Mouse (Mus musculus): ENCODE data around the gene Cox15. TPM values are rescaled to one million over a fixed set of nuclear protein-coding genes. Genes with fewer than 3 reads are reported as not detected.

Cox15 gene
- total and polyA plus RNA-seq, 3 experiments: 22.5 to 27.0 (median 25.0) TPM

GRCm38 (mm10) chr19:43745740-43746139, 7.1 kb downstream of the Cox15 start:
- Histone ChIP-seq H3K79me2 (replicated peaks; ENCODE audit: control insufficient read depth, insufficient read depth, low read length) (no peaks in the 10 kb centered on the region), H3K4me1 (ENCODE audit: control insufficient read depth, insufficient read depth, low read length) (no peaks in the 10 kb centered on the region), H3K4me3 (no peak overlapping the region), H3K9ac (ENCODE audit: low read depth, low read length) (no peak overlapping the region), H3K36me3 (ENCODE audit: control insufficient read depth, insufficient read depth, low read length) (peaks cover 5% of the 10 kb centered on the region; the same call in 1 of the 2 replicates), H3K27ac (no peak overlapping the region), H3K27me3 (ENCODE audit: control insufficient read depth, insufficient read depth, low read length) (no peaks in the 10 kb centered on the region)
- 59% methylated on average over 3 of the region's 3 CpGs for WGBS
- no peak for DNase-seq
- intact Hi-C loops (cut with DNase I): no loop called here
- TF ChIP-seq POLR2A (IDR thresholded peaks at IDR 0.05; ENCODE audit: insufficient read depth, low read depth, low read length) (no peak), EP300 (IDR thresholded peaks at IDR 0.05; ENCODE audit: insufficient read depth, low read depth, low read length) (no peak), CTCF (IDR thresholded peaks at IDR 0.05) (no peak)

DNA sequence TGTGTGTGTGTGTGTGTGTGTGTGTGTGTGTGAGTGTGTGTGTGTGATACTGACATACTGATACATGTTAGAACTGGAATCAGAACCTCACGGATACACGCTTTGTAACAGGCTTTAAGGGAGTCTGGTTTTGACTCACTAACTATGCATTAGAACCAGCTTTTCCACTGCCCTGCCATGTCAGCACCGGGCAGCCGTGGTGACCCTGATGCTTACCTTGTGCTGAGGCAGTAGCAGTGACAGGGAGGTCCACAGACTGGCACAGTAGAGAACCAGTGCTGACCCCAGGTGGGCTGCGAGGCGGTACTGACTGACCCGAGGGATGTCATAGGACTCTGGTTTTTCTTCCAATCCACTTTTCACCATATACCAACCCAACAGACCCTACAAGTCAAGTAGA, 9.4 kb downstream of the Cox15 start:
- Histone ChIP-seq H3K36me3 (ENCODE audit: control insufficient read depth, insufficient read depth, low read length) (peaks cover 3% of the 10 kb centered on the region; the same call in 1 of the 2 replicates), H3K4me1 (ENCODE audit: control insufficient read depth, insufficient read depth, low read length) (no peaks in the 10 kb centered on the region), H3K79me2 (replicated peaks; ENCODE audit: control insufficient read depth, insufficient read depth, low read length) (no peaks in the 10 kb centered on the region), H3K27me3 (ENCODE audit: control insufficient read depth, insufficient read depth, low read length) (no peaks in the 10 kb centered on the region), H3K4me3 (no peak overlapping the region), H3K27ac (no peak overlapping the region), H3K9ac (ENCODE audit: low read depth, low read length) (no peak overlapping the region)
- no peak for TF ChIP-seq POLR2A (IDR thresholded peaks at IDR 0.05; ENCODE audit: insufficient read depth, low read depth, low read length)
- no peak for TF ChIP-seq EP300 (IDR thresholded peaks at IDR 0.05; ENCODE audit: insufficient read depth, low read depth, low read length)
- TF ChIP-seq CTCF (IDR thresholded peaks at IDR 0.05): no peak
- intact Hi-C loops (cut with DNase I): no loop called here
- 96% methylated on average over 7 of the region's 7 CpGs for WGBS
- DNase-seq: no peak

DNA sequence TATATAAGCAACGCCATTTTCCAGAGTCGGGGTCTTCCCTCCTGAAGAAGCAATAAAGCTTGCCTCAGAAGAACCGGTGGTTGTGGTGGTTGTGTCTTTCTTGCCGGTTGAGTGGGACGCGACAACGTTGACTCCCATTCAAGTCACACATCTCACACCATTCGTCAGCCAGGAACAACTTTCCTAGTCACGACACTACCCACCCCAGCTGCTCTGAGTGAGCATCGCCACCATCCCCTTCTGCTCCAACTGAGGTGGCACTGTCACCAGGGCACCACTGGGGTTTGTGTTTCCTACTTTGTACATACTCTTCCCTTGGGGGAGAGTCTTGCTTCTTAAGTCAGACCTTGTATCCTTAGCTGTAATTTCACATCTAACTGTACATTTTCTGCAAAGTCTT, 14.4 kb downstream of the Cox15 start:
- intact Hi-C loops (cut with DNase I): no loop called here
- H3K4me3 ChIP-seq: no peak overlapping the region
- H3K27ac ChIP-seq: no peak overlapping the region
- no peak overlapping the region for H3K9ac ChIP-seq (ENCODE audit: low read depth, low read length)
- H3K36me3 ChIP-seq (ENCODE audit: control insufficient read depth, insufficient read depth, low read length): no peaks in the 10 kb centered on the region
- no peak for TF ChIP-seq POLR2A (IDR thresholded peaks at IDR 0.05; ENCODE audit: insufficient read depth, low read depth, low read length)
- no peak for TF ChIP-seq EP300 (IDR thresholded peaks at IDR 0.05; ENCODE audit: insufficient read depth, low read depth, low read length)
- no peak for TF ChIP-seq CTCF (IDR thresholded peaks at IDR 0.05)
- no peak for DNase-seq
- no peaks in the 10 kb centered on the region for H3K79me2 ChIP-seq (replicated peaks; ENCODE audit: control insufficient read depth, insufficient read depth, low read length)
- WGBS: 92% methylated on average over 10 of the region's 10 CpGs
- no peaks in the 10 kb centered on the region for H3K4me1 ChIP-seq (ENCODE audit: control insufficient read depth, insufficient read depth, low read length)
- H3K27me3 ChIP-seq (ENCODE audit: control insufficient read depth, insufficient read depth, low read length): no peaks in the 10 kb centered on the region

- no peaks in the 10 kb centered on the region for H3K4me1 ChIP-seq (ENCODE audit: control insufficient read depth, insufficient read depth, low read length)
- H3K36me3 ChIP-seq (ENCODE audit: control insufficient read depth, insufficient read depth, low read length): no peaks in the 10 kb centered on the region
- DNase-seq: no peak
- no peak overlapping the region for H3K27ac ChIP-seq
- TF ChIP-seq CTCF (IDR thresholded peaks at IDR 0.05) (no peak), EP300 (IDR thresholded peaks at IDR 0.05; ENCODE audit: insufficient read depth, low read depth, low read length) (no peak), POLR2A (IDR thresholded peaks at IDR 0.05; ENCODE audit: insufficient read depth, low read depth, low read length) (no peak)
- no peak overlapping the region for H3K9ac ChIP-seq (ENCODE audit: low read depth, low read length)
- H3K27me3 ChIP-seq (ENCODE audit: control insufficient read depth, insufficient read depth, low read length): no peaks in the 10 kb centered on the region
- no peak overlapping the region for H3K4me3 ChIP-seq
- intact Hi-C loops (cut with DNase I): no loop called here
- no peaks in the 10 kb centered on the region for H3K79me2 ChIP-seq (replicated peaks; ENCODE audit: control insufficient read depth, insufficient read depth, low read length)
- WGBS: 78% methylated on average over 7 of the region's 7 CpGs
Observed at GRCm38 (mm10) chr19:43731157-43731556, 21.6 kb downstream of the Cox15 start.

DNA sequence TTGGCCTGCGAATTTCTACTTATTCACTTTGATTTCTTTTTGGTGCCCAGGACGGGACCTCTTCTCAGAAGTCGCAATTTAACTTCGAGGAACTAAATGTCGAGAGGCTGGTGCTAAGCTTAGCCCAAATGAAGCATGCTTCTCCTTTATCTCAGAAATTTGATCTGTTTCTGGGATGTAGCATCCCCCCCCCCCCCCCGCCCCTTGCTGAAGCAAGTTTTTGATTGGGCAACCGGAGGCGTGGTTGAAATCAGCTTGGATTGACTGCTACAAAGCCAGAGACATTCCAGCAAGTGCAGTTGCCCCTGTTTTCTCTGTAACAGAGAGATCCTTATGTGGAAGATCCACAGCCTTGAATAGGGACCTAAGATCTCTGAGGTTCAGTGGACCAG, 22.8 kb downstream of the Cox15 start:
- no peak for DNase-seq
- Histone ChIP-seq H3K27ac (no peak overlapping the region), H3K9ac (ENCODE audit: low read depth, low read length) (no peak overlapping the region), H3K4me3 (peak overlapping the region; percentile 33; the same call in 1 of the 2 replicates), H3K27me3 (ENCODE audit: control insufficient read depth, insufficient read depth, low read length) (no peaks in the 10 kb centered on the region), H3K79me2 (replicated peaks; ENCODE audit: control insufficient read depth, insufficient read depth, low read length) (no peaks in the 10 kb centered on the region), H3K4me1 (ENCODE audit: control insufficient read depth, insufficient read depth, low read length) (no peaks in the 10 kb centered on the region), H3K36me3 (ENCODE audit: control insufficient read depth, insufficient read depth, low read length) (no peaks in the 10 kb centered on the region)
- 57% methylated on average over 8 of the region's 8 CpGs for WGBS
- no peak for TF ChIP-seq CTCF (IDR thresholded peaks at IDR 0.05)
- no peak for TF ChIP-seq POLR2A (IDR thresholded peaks at IDR 0.05; ENCODE audit: insufficient read depth, low read depth, low read length)
- no peak for TF ChIP-seq EP300 (IDR thresholded peaks at IDR 0.05; ENCODE audit: insufficient read depth, low read depth, low read length)
- intact Hi-C loops (cut with DNase I): no loop called here

- Histone ChIP-seq H3K36me3 (ENCODE audit: control insufficient read depth, insufficient read depth, low read length) (no peaks in the 10 kb centered on the region), H3K27ac (no peak overlapping the region), H3K79me2 (replicated peaks; ENCODE audit: control insufficient read depth, insufficient read depth, low read length) (no peaks in the 10 kb centered on the region), H3K4me1 (ENCODE audit: control insufficient read depth, insufficient read depth, low read length) (no peaks in the 10 kb centered on the region), H3K27me3 (ENCODE audit: control insufficient read depth, insufficient read depth, low read length) (no peaks in the 10 kb centered on the region), H3K9ac (ENCODE audit: low read depth, low read length) (peak overlapping the region; percentile 5; the same call in 1 of the 2 replicates), H3K4me3 (peak overlapping the region; percentile 33; the same call in 1 of the 2 replicates)
- DNase-seq: peak; percentile 40 to 41
- WGBS: 48% methylated on average over 22 of the region's 22 CpGs
- TF ChIP-seq POLR2A (IDR thresholded peaks at IDR 0.05; ENCODE audit: insufficient read depth, low read depth, low read length): no peak
- TF ChIP-seq CTCF (IDR thresholded peaks at IDR 0.05): no peak
- no peak for TF ChIP-seq EP300 (IDR thresholded peaks at IDR 0.05; ENCODE audit: insufficient read depth, low read depth, low read length)
- intact Hi-C loops (cut with DNase I): no loop called here
Observed at GRCm38 (mm10) chr19:43729296-43730036, 23.3 kb downstream of the Cox15 start.
